Mouse (Mus musculus) intestine, embryonic 15.5 days (tissue): ENCODE data around the gene Hes1. TPM values are rescaled to one million over a fixed set of nuclear protein-coding genes. Genes with fewer than 3 reads are reported as not detected.
A peak's percentile ranks its signal among the peaks of the same experiment; 100 is the strongest.

Experiments
- ATAC-seq: fragments of 200-750 bp; cut with Nextera tagmentation; 2 replicates; pipeline ENCODE4 v1.8.0; 2017; ENCODE audit warnings: moderate TSS enrichment, moderate library complexity
- H3K27ac ChIP-seq: fragments of 300-500 bp; sonication (generic); 2 replicates; pipeline ENCODE4 v1.5.1; 2015; ENCODE audit warnings: mild to moderate bottlenecking, inconsistent platforms
- H3K27me3 ChIP-seq: fragments of 300-500 bp; sonication (generic); replicated peaks from 2 replicates; pipeline ENCODE4 v1.6.1; 2015; ENCODE audit warnings: inconsistent platforms
- H3K36me3 ChIP-seq: fragments of 300-500 bp; sonication (generic); 2 replicates; pipeline ENCODE4 v1.6.1; 2015; ENCODE audit warnings: inconsistent platforms
- H3K4me1 ChIP-seq: fragments of 300-500 bp; sonication (generic); replicated peaks from 2 replicates; pipeline ENCODE4 v1.6.1; 2015; ENCODE audit warnings: inconsistent platforms
- H3K4me2 ChIP-seq: fragments of 300-500 bp; sonication (generic); replicated peaks from 2 replicates; pipeline ENCODE4 v1.6.1; 2015; ENCODE audit warnings: mild to moderate bottlenecking, inconsistent platforms
- H3K4me3 ChIP-seq: fragments of 300-500 bp; sonication (generic); replicated peaks from 2 replicates; pipeline ENCODE4 v1.5.1; 2015; ENCODE audit warnings: inconsistent platforms
- H3K9ac ChIP-seq: fragments of 300-500 bp; sonication (generic); 2 replicates; pipeline ENCODE4 v1.6.1; 2015; ENCODE audit warnings: inconsistent platforms
- H3K9me3 ChIP-seq: fragments of 300-500 bp; sonication (generic); 2 replicates; pipeline ENCODE4 v1.6.1; 2016; ENCODE audit warnings: inconsistent platforms
- WGBS: fragments of 180-500 bp; shearing (Covaris S2); methylation state at CpG from one replicate; pipeline ENCODE4 v1.1.7; 2015; 5-methylcytosine and 5-hydroxymethylcytosine counted together
- polyA plus RNA-seq: library from polyadenylated mRNA; unstranded; fragments of >200 nt; fragmentation: Nextera tagmentation; extraction: Ambion mirVana; gene quantifications from 2 replicates; pipeline ENCODE4 v1.2.1, GENCODE M21; 2015

Hes1 gene
- polyA plus RNA-seq, 1 experiment from 2014 or later, result 67.4 TPM

GRCm38 (mm10) chr16:30066852-30067301 is 2.7 kb downstream of the Hes1 start:
- peak overlapping the region; percentile 71 for H3K9ac ChIP-seq
- no peaks in the 10 kb centered on the region for H3K36me3 ChIP-seq
- peak overlapping the region; percentile 95 for H3K27ac ChIP-seq
- H3K4me2 ChIP-seq, result peak overlapping the region; percentile 89
- H3K4me3 ChIP-seq, result peak overlapping the region; percentile 65
- no peaks in the 10 kb centered on the region for H3K9me3 ChIP-seq
- 1% methylated on average over 45 of the region's 46 CpGs for WGBS
- H3K4me1 ChIP-seq, result peaks cover 34% of the 10 kb centered on the region
- no peaks in the 10 kb centered on the region for H3K27me3 ChIP-seq
- peak; percentile 3 for ATAC-seq

GRCm38 (mm10) chr16:30068041-30069020 is 4.1 kb downstream of the Hes1 start:
- 3% methylated on average over 36 of the region's 36 CpGs for WGBS
- H3K9ac ChIP-seq, result peak overlapping the region; percentile 44
- no peak for ATAC-seq
- H3K4me1 ChIP-seq, result peaks cover 23% of the 10 kb centered on the region
- H3K4me3 ChIP-seq, result peak overlapping the region; percentile 24
- H3K36me3 ChIP-seq, result no peaks in the 10 kb centered on the region
- no peaks in the 10 kb centered on the region for H3K9me3 ChIP-seq
- H3K27me3 ChIP-seq, result no peaks in the 10 kb centered on the region
- peak overlapping the region; percentile 62 for H3K4me2 ChIP-seq
- H3K27ac ChIP-seq, result peak overlapping the region; percentile 72

DNA sequence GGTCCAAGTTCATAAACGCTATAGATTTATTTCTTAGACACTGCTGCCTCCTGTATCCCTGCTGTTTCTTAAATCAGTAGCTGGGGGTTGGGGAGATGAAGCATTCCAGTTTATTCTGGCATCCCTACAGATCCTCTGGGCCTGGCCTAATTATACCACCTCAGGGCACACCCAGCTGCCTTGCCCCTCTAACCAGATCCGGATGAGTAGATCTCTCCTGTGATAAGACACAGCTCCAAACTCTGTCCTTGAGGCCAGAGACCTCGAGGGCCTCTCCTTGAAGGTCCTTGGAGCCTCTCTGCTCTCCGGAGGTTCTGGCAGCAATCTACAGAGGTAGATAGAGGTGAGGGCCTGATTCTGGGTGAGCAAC is 5.4 kb downstream of the Hes1 start:
- Histone ChIP-seq H3K9ac (peak overlapping the region; percentile 77), H3K27ac (peak overlapping the region; percentile 99), H3K9me3 (no peaks in the 10 kb centered on the region), H3K4me3 (peak overlapping the region; percentile 48), H3K27me3 (no peaks in the 10 kb centered on the region), H3K36me3 (no peaks in the 10 kb centered on the region), H3K4me2 (peak overlapping the region; percentile 92), H3K4me1 (peaks cover 23% of the 10 kb centered on the region)
- 0 out of 2 replicates have a peak, but pooled peaks have one; percentile 3 for ATAC-seq
- 2% methylated on average over 4 of the region's 4 CpGs for WGBS

GRCm38 (mm10) chr16:30069950-30070770 is 6.0 kb downstream of the Hes1 start:
- ATAC-seq, result peak; percentile 88
- H3K27ac ChIP-seq, result peak overlapping the region; percentile 99
- H3K4me2 ChIP-seq, result peak overlapping the region; percentile 92
- H3K4me1 ChIP-seq, result peaks cover 23% of the 10 kb centered on the region
- WGBS, result under 1% methylated on average over 69 of the region's 82 CpGs
- no peaks in the 10 kb centered on the region for H3K27me3 ChIP-seq
- H3K9ac ChIP-seq, result peak overlapping the region; percentile 77
- H3K36me3 ChIP-seq, result no peaks in the 10 kb centered on the region
- no peaks in the 10 kb centered on the region for H3K9me3 ChIP-seq
- H3K4me3 ChIP-seq, result peak overlapping the region; percentile 48

DNA sequence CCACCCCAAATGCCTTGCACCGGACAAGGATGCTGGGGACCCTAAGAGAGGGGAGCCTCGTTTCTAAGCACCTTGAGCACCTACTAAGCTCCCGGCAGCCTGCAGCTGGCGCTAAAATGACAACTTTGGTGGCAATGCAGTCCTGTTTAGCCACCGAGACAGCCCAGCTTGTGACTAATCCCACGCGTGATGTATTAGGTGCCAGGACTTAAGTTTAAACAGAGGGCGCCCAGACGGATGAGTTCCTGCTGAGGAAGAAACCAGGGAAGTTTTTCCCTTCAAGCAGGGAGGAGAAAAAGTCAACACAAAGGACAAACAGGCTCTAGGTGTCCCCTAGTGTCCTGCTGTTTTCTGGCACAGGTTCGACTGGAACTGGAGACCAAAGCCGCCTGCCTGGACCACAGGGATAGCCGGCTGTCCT is 6.6 kb downstream of the Hes1 start:
- Histone ChIP-seq H3K4me1 (peaks cover 23% of the 10 kb centered on the region), H3K9me3 (no peaks in the 10 kb centered on the region), H3K36me3 (no peaks in the 10 kb centered on the region), H3K4me3 (peak overlapping the region; percentile 48), H3K27ac (peak overlapping the region; percentile 99), H3K27me3 (no peaks in the 10 kb centered on the region), H3K9ac (peak overlapping the region; percentile 77), H3K4me2 (peak overlapping the region; percentile 92)
- ATAC-seq, result no peak
- 9% methylated on average over 12 of the region's 12 CpGs for WGBS

DNA sequence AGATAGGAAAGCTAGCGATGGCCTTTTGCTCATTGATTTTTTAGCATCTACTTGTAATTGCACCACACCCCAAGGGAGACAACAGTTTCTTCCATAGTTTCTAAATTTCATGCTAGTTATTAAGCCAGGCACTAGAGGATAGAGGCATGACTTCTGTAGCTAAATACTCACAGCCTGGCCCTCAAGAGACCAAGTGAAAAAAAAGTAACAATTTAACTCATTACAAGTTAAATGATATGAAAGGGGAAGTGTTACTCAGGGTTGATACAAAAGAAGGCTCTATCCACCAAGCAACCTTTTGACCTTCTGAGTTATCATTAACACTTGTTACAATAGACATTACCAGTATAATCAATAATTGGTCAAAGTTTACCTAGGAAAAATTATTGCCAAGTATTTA is 9.1 kb downstream of the Hes1 start:
- H3K9ac ChIP-seq, result no peak overlapping the region
- no peak for ATAC-seq
- H3K4me2 ChIP-seq, result no peak overlapping the region
- H3K4me1 ChIP-seq, result peaks cover 18% of the 10 kb centered on the region
- no peaks in the 10 kb centered on the region for H3K9me3 ChIP-seq
- no peaks in the 10 kb centered on the region for H3K27me3 ChIP-seq
- H3K36me3 ChIP-seq, result no peaks in the 10 kb centered on the region
- H3K4me3 ChIP-seq, result no peak overlapping the region
- no peak overlapping the region for H3K27ac ChIP-seq
- 86% methylated on average over 1 of the region's 1 CpGs for WGBS

- H3K9me3 ChIP-seq, result no peaks in the 10 kb centered on the region
- H3K4me3 ChIP-seq, result no peak overlapping the region
- H3K27ac ChIP-seq, result 0 out of 2 replicates have a peak overlapping the region, but pooled peaks have one; percentile 3
- H3K4me2 ChIP-seq, result no peak overlapping the region
- no peaks in the 10 kb centered on the region for H3K27me3 ChIP-seq
- ATAC-seq, result no peak
- WGBS, result 55% methylated on average over 4 of the region's 4 CpGs
- H3K9ac ChIP-seq, result no peak overlapping the region
- peaks cover 3% of the 10 kb centered on the region; the same call in 1 of the 2 replicates for H3K4me1 ChIP-seq
- H3K36me3 ChIP-seq, result no peaks in the 10 kb centered on the region
Observed at GRCm38 (mm10) chr16:30081498-30081897, 17.3 kb downstream of the Hes1 start.

GRCm38 (mm10) chr16:30081980-30082379 is 17.8 kb downstream of the Hes1 start:
- H3K9ac ChIP-seq, result no peak overlapping the region
- peaks cover 3% of the 10 kb centered on the region; the same call in 1 of the 2 replicates for H3K4me1 ChIP-seq
- no peaks in the 10 kb centered on the region for H3K36me3 ChIP-seq
- H3K27me3 ChIP-seq, result no peaks in the 10 kb centered on the region
- H3K4me3 ChIP-seq, result no peak overlapping the region
- WGBS, result 59% methylated on average over 4 of the region's 4 CpGs
- H3K9me3 ChIP-seq, result no peaks in the 10 kb centered on the region
- ATAC-seq, result peak; percentile 54; the same call in 1 of the 2 replicates
- 0 out of 2 replicates have a peak overlapping the region, but pooled peaks have one; percentile 9 for H3K27ac ChIP-seq
- no peak overlapping the region for H3K4me2 ChIP-seq

- Histone ChIP-seq H3K4me1 (peaks cover 3% of the 10 kb centered on the region; the same call in 1 of the 2 replicates), H3K27ac (no peak overlapping the region), H3K4me3 (no peak overlapping the region), H3K27me3 (no peaks in the 10 kb centered on the region), H3K4me2 (no peak overlapping the region), H3K9ac (no peak overlapping the region), H3K36me3 (no peaks in the 10 kb centered on the region), H3K9me3 (no peaks in the 10 kb centered on the region)
- 94% methylated on average over 8 of the region's 8 CpGs for WGBS
- no peak for ATAC-seq
Observed at GRCm38 (mm10) chr16:30082965-30083364, 18.8 kb downstream of the Hes1 start.

GRCm38 (mm10) chr16:30083536-30083935 is 19.4 kb downstream of the Hes1 start:
- Histone ChIP-seq H3K4me3 (no peak overlapping the region), H3K9me3 (no peaks in the 10 kb centered on the region), H3K36me3 (no peaks in the 10 kb centered on the region), H3K9ac (no peak overlapping the region), H3K27ac (no peak overlapping the region), H3K4me1 (peaks cover 3% of the 10 kb centered on the region; the same call in 1 of the 2 replicates), H3K4me2 (no peak overlapping the region), H3K27me3 (no peaks in the 10 kb centered on the region)
- ATAC-seq, result no peak
- 57% methylated on average over 3 of the region's 3 CpGs for WGBS

DNA sequence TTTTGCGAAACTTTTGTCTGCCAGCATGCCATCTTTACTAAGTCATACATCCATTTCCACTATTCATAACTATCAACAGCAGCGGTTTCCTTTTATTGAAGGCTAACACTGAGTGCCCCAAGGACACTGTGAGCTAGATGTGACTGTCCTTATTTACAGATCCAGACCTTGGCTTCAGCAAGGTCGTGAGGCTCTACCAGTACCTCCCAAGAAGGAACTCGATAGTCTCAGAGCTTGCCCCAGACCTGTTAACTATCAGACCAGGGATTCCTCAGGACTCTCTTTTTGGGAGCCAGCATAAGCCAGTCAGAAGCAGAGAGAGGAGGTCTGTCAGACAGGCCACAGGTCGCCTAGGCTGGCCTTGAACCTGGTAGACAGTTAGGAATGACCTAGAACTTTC is 24.5 kb downstream of the Hes1 start:
- Histone ChIP-seq H3K27me3 (no peaks in the 10 kb centered on the region), H3K9ac (no peak overlapping the region), H3K4me2 (no peak overlapping the region), H3K27ac (no peak overlapping the region), H3K4me1 (no peaks in the 10 kb centered on the region; the same call in 1 of the 2 replicates), H3K4me3 (no peak overlapping the region), H3K9me3 (no peaks in the 10 kb centered on the region), H3K36me3 (no peaks in the 10 kb centered on the region)
- no peak for ATAC-seq
- 82% methylated on average over 5 of the region's 5 CpGs for WGBS
